Mouse (Mus musculus) heart, postnatal 25 days (tissue): ENCODE data around the gene Mst1. TPM values are rescaled to one million over a fixed set of nuclear protein-coding genes. Genes with fewer than 3 reads are reported as not detected.

ENCODE experiments used
- DNase-seq: peaks from one replicate; pipeline ENCODE4 v3.0.0; 2022; ENCODE audit warnings: low spot score
- intact Hi-C: fragments of 180-260 bp; cut with DNase I; formaldehyde crosslinking; loops from one replicate; pipeline ENCODE4 v1.15.1; 2025
- total RNA-seq, 2 experiments: library from RNA; stranded (reverse); gene quantifications; 2 replicates each; pipeline ENCODE4 v1.2.3; 2021

Gene Mst1
- total RNA-seq, 2 experiments from 2014 or later: not detected

DNA sequence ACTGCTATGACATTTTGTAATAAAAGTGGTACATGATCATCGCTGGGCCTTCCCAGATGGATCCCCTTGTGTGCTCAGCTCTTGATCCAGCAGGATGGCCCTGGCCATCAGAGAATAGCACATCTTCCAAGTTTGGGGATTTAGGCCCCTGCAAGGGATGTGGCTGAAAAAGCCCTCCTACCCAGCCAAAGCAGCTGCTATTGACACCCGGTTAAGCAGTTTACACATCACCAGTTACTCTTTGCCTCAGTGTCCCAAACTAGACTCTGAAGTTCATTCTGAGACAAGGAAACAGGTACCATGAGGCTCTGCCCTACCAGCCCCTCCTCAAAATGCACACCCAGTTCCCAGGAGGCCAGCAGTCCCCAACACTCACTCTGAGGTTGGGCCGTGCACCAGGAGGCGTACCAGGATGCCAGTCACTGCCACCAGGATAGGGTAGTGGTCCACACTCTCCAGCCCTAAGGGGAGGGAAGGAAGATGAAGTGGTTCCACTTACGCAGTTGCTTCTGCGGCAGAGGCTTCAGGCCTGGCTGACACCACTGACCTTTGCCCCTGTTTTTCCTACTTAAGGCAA lies 24.5 kb upstream of the Mst1 start:
- DNase-seq: no peak
- intact Hi-C loops: no loop called here

DNA sequence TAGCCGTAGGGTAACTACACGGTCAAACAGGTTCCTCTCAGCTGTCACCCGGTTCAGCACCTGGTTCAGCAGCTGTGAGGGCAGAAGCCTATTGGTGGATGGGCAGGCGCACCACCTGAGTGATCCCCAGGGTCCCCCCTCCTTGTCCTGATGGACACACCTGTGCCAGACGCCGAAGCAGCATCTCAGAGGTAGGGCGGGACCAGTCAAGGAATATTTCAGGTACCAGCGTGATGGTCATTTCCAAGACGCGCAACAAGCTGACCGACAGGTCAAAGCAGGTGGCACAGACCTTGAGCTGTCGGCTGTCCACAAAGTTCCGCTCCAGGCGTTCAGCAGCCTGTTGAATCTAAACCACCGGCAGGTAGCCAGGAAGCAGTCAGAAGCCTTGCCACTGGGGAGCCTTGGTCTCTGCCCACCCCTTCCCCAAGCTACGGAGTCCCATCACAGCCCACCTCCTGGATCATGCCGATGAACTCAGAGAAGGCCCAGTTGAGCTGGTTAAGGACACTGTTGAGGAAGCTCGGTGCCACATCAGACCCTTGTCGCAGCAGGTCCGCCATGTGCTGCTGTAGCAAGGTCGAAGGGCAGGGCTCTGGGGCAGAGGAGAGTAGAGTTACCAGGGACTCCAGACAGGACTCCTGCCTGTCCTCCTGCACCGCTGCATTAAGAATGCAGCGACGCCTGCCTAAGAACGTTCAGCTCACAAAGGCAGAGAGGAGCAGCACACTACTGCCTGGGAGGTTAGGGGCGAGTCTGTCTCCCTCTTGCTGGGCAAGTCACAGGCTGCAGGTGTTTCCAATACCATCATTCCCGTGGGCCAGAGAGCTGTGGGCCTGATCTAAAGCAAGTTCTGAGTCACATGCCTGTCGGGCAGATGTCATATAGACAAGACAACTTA lies 23.6 kb upstream of the Mst1 start:
- intact Hi-C loops: no loop called here
- no peak for DNase-seq

DNA sequence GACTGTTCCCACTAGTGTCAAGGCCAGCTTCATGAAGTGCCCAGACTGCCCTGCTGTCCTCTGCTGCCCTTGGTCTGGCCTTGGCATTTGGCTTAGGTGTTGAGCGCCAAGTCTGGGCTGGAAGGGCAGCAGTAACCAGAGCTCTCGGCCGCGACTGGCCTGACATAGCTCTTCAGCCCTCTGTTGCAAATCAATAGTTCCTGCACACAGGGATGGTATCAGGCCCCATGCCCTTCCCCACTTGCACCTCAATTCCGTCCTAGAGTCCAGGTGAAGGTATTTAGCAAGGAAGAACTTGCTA lies 23.0 kb upstream of the Mst1 start:
- intact Hi-C loops: no loop called here
- no peak for DNase-seq

DNA sequence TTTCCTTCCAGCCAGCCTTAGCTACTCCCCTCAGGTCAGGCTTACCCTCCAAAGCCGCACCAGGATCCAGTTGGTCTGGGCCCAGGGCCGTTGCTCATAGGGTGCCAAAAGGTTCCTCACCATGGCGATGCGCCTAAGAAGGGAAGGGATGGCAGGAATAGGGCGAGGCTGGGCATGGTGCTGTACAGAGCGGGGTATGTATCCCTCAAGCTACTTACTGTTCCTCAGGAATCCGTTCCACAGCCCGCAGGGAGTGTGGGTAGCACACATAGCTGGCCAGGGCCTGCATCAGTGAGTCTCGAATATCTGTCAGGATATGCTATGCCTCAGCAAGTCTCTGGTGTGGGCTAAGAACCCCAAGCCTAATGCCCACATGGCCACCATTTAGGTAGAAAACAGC lies 21.9 kb upstream of the Mst1 start:
- DNase-seq: no peak
- intact Hi-C loops: no loop called here

DNA sequence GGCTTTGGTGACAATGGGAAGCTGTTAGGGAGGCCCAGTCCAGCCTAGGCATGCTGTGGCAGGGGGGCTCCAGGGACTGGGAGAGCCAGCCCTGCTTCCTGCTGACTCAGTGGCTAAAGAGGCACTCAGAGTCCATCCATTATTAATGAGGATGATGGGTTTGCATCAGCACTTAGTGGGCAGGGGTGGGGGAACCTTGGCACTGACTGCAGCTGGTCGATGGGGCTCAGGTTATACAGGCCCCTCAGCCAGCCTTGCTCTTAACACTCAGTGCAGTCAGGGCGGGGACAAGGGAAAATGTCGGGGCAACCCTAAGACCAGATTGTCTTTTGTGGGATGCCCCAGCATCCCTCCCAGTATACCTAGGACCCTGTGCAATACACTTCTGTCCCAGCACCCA lies 18.1 kb upstream of the Mst1 start:
- intact Hi-C loops: no loop called here
- DNase-seq: no peak

DNA sequence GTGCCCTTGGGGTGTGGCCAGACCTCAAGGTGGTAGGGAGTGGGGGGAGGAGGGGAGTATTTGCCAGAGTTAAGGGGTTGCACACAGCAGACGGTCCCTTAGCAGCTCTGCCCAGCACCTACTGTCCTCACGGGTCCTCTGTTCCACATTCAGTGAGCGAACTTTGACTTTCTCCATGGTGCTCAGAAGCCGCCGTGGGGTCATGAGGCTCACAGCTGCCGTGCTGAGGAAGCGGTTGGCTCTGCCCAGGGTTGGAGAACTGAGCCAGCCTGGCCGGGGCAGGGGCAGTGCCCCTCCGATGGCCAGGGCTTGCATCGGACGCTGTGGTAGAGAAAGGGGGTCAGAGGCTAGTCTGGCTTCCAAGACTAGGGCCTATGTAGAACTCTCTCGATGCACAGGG lies 16.9 kb upstream of the Mst1 start:
- intact Hi-C loops: no loop called here
- no peak for DNase-seq

DNA sequence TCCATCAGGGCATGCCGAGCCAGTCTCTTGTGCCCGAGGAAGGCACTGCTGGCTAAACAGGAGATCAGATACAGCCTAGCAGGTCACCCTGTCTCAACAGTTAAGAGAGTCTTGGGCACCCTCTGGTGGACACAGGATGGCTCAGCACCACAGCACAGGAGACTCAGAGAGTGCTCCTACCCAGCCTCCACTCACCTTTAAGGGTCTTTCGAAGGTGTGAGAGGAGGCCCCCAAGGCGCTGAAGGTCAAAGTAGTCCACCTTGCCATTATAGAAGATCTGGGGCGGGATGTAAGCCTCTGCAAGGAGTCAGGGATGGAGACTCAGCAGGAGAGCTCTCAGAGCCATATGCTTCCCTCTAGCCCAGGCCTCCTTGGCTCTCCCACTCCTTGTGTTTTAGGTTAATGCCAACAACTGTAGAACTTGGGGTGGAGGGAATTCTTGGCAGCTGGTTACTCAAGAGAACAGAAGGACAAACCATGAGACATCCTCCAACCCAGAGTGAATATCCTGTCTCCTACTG lies 14.7 kb upstream of the Mst1 start:
- intact Hi-C loops: loop anchor here (2.0 kb wide), 1 partner anchor 101 kb away; no protein-coding TSS in a partner anchor

DNA sequence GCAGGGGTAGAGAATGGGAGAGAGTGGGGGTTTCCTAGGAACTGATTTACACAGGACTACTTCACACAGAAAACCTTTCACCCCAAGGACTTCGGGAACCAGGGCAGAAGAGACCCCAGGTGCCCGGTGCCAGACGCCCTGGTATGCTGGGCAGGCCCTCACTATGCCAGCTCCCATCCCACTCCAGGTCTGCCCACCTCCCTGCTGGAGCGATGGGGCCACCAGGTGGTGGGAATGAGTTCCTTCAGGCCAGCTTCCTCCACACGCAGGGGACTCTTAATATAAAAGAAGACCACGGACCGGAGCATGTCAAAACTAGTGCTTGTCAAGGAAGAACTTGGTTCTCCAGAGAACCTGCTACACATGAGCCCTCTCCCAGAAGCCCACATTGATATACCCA lies 13.0 kb upstream of the Mst1 start:
- intact Hi-C loops: no loop called here
- no peak for DNase-seq

More for the DNA sequence above, 14.7 kb upstream of the Mst1 start:
- no peak for DNase-seq

DNA sequence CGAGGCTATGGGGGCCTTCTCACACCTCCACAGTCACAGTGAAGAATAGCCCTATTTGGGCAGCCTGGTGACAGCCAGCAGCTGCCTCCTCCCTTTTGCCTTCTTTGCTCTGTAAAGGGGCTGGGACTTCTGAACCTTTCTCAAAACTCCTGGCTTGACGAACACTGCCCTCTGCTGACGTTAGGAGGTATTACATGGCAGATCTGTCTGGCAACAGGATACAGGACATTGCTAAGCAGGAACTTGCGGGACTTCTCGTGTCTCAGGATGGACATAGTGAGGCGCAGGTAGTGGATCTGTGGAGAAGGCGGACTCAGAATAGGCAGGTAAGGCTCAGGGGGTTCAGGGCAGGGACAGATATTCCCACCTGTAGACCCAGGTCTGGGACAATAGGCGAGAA lies 12.3 kb upstream of the Mst1 start:
- intact Hi-C loops: loop anchor here (1.0 kb wide), 1 partner anchor 164 kb away; no protein-coding TSS in a partner anchor
- peak; percentile 56 for DNase-seq

DNA sequence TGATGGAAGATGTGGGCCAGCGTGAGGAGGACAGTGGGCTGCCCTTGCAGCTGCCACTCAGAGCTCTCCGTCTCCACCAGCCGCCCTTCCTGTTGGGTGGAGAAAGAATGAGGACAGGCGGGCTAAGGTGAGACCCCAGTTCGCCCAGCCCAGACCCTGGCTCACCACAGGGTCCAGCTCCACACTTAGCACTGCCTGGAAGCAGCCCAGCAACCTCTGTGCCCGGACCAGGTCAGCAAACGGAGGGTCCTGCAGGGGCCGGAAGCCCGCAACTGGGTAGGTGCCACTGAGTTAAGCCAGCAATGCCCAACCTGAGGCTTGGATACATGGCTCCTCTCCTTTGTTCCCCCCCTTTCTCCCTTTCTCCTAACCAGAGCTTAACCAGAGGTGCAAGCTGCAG lies 11.2 kb upstream of the Mst1 start:
- intact Hi-C loops: no loop called here
- no peak for DNase-seq

DNA sequence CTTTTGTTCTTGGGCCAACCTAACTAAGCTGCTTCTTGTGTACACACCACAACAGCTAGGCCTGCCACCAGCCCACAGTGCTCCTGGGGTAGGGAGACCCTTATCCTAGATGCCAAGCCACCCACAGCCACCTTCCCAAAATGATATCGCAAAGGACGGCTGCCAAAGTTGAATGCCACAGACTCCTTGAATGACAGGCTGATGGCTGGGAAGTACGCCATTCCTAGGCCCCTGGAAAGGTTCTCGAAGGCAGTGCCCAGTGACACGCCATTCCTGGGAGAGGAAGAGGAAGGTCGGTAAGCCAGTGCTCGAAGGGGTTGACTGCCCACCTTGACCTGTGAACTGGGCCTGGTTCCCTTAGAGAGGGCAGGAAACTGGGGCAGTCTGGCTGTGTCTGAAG lies 10.7 kb upstream of the Mst1 start:
- intact Hi-C loops: no loop called here
- no peak for DNase-seq

DNA sequence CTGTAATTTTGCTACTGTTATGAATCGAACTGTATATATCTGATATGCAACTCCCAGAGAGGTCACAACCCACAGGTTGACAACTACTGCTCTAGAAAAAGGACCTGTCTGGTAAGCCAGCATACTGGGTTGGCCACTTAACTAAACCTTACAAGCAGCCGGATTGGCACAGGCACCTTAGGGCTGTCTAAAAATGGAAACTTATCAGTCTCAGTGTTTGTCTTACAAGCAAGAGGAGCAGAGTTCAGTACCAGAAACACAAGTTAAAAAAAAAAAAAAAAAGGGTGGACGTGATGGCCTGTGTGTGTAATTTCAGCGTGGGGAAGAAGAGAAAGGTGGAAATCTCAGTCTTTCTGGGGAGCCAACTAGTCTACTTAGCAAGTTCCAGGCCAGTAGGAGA lies 8.4 kb upstream of the Mst1 start:
- no peak for DNase-seq
- intact Hi-C loops: no loop called here

DNA sequence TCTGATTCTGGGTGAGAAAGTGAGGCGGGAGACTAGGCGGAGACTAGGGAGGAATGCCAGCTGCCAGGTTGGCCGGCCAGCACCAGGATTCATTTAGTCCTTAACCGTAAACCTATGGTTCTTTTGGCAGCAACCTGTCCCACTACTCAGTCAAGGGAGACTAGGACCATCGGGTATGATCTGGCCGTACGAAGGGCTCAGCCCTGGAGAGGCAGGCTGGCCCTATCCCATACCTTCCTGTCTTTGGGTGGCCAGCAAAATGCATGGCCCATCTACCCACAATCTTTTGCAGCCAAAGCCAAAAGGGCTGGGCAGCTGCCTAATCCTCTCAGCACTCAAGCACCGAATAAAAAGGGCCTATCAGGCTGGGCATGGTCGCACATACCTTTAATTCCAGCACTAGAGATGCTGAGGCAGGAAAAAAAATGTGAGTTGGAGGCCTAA lies 7.7 kb upstream of the Mst1 start:
- intact Hi-C loops: no loop called here
- DNase-seq: no peak

DNA sequence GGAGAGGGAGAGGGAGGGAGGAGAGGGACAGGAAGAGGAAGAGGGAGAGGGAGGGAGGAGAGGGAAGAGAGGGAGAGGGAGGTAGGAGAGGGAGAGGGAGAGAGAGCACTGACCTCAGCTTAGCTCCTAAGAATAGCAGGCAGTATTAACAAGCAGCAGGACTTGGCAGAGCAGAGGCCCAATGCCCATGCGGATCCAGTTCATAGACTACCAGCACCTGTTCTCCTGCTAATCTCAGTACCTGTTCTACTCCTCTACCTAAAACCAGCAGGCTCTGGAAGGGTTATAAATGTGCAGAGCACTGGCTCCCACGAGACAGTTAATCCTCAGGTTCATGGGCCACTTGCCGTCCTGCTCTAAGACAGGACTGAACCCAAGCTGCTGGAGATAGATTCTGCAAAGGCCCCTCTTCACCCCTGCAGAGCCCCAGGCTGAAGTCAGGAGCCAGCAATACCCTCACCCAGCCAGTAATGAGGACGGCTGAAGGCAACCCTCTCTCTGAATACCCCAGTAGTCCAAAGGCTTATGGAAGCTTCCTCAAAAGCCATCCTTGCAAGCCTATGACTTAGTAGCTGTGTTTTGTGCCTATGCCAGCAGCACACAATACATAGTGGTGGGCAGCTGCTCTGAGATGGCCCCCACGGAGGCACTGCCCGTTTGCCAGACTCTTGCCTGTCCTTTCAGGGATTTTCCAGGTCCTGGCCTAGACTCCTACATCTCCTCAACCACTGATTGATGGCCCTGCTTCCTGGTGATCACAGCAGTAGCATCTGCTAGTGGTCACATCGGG lies 6.9 kb upstream of the Mst1 start:
- no peak for DNase-seq
- intact Hi-C loops: no loop called here

DNA sequence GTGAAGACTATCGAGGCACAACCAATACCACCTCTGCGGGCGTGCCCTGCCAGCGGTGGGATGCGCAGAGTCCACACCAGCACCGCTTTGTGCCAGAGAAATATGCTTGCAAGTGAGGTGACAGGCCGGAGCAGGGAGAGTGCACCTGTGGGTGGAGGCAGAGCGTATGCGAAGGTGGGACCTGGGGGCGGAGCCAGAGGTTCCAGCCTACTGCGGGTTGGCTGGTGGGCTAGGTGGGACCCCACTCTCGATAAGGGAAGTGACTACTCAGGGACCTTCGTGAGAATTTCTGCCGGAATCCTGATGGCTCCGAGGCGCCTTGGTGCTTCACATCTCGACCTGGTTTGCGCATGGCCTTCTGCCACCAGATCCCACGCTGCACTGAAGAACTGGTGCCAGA lies 2.3 kb downstream of the Mst1 start:
- DNase-seq: no peak
- intact Hi-C loops: no loop called here

DNA sequence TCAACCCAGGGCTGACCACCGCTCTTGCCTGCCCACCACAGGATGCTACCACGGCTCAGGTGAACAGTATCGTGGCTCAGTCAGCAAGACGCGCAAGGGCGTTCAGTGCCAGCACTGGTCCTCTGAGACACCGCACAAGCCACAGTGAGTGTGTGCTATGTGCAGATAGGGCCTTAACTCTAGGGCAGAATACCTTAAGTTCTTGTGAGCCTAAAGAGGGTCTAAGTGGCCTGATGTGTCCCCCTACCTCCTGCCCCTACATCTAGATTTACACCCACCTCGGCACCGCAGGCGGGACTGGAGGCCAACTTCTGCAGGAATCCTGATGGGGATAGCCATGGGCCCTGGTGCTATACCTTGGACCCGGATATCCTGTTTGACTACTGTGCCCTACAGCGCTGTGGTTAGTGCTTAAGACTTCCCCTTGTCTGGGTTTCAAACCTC lies 2.8 kb downstream of the Mst1 start, which contains the start of gene Rnf123:
Rnf123 (minus strand) TSS at position 359 of the 444 bp plus-strand sequence.
- intact Hi-C loops: no loop called here
- DNase-seq: no peak

DNA sequence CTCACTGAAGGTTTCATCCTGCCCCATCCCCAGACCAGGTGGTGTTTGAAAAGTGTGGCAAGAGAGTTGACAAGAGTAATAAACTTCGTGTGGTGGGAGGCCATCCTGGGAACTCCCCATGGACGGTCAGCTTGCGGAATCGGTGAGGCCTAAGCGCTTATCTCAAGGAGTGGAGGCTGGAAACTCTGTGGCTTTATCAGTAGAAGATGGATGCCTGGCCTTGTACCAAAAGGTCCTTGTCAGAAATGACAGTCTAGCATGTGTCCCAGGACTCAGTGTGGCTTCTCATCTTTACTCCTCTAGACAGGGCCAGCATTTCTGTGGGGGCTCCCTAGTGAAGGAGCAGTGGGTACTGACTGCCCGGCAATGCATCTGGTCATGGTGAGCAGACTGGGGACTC lies 3.3 kb downstream of the Mst1 start:
- DNase-seq: no peak
- intact Hi-C loops: no loop called here

DNA sequence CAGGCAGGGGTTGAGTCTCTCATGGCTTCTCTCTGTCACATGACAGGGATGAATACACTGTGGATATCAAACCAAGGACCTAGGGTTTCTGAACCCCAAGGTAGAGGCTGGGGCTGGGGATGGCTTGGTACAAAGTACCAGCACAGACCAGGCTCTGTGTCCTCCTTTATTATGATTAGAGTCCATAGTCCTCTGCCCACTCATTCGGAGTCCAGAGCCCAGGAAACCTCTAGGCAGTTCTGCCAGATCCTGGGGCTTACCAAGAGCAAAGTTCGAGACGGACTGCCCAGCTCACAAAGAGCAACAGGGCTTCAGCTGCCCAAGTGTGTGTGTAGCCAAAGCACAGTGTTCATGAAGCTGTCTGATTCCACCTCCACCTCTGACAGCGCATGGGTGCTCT lies 5.0 kb downstream of the Mst1 start:
- intact Hi-C loops: no loop called here
- DNase-seq: no peak

DNA sequence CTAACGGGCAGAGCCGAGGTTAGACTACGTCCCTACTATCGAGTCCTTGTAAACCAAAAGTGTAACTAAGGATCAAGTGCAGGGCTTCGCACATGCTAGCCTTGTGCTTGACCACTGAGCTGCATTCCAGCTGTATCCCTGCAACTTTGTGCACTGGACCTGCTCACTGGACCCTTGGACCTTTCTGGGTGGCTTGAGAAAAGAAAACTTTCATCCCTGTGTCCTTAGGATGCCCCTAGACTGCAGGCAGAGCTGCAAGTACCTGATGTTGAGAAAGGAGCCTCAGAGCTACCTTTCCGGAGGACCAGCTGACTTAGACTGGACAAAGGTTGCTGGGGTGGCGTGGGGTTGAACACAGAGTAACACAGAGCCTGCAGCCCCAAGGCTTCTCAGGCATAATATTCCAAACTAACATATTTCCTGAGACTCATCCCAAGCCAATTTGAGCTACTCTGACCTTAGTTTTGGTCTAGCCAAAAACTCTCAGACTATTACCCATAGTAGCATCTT lies 10.4 kb downstream of the Mst1 start:
- intact Hi-C loops: no loop called here
- no peak for DNase-seq

DNA sequence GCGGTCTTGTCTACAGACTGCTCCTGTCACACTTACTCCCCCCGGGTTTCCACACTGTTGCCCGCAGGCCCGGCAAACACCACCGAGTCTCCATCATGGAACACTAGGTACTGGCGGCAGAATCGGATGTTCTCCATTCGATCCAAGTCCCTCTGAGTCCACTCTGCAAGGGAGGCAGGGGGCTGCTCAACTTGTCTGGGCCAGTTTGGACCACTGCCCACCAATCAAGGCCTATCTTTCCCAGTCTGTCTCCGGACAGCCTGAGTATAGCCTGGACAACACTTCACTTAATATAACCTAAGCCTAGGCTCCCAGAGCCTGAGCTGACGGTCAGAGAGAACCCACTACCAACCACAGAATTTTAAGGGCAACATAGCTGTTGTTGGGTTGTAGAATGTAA lies 13.3 kb downstream of the Mst1 start:
- no peak for DNase-seq
- intact Hi-C loops: no loop called here
